Mouse (Mus musculus) heart, embryonic 14.5 days (tissue): ENCODE data around the gene Aar2. TPM values are rescaled to one million over a fixed set of nuclear protein-coding genes. Genes with fewer than 3 reads are reported as not detected.

ENCODE experiments used
- ATAC-seq: fragments of 200-750 bp; cut with Nextera tagmentation; 2 replicates; pipeline ENCODE4 v1.8.0; 2017; ENCODE audit warnings: low read depth, moderate TSS enrichment; ENCODE audit not compliant: insufficient number of reproducible peaks, insufficient read depth, low FRiP score
- H3K27ac ChIP-seq, 2 experiments: fragments of 200-500 bp in 1 of 2; fragments of 300-500 bp in 1 of 2; sonication (generic) in 1 of 2; replicated peaks in 1 of 2; 2 replicates each; pipeline ENCODE4 v1.5.1; 2012 to 2014; ENCODE audit warnings: low read depth in 2 of 2, low read length in 2 of 2, control low read depth in 1 of 2, mild to moderate bottlenecking in 1 of 2, mixed read lengths in 1 of 2; ENCODE audit not compliant: control insufficient read depth in 1 of 2, insufficient read depth in 1 of 2
- H3K27me3 ChIP-seq: fragments of 300-500 bp; sonication (generic); 2 replicates; pipeline ENCODE4 v1.6.1; 2014; ENCODE audit warnings: mild to moderate bottlenecking, low read length, control low read depth; ENCODE audit not compliant: control insufficient read depth, insufficient read depth
- H3K36me3 ChIP-seq: fragments of 300-500 bp; sonication (generic); 2 replicates; pipeline ENCODE4 v1.6.1; 2014; ENCODE audit warnings: mild to moderate bottlenecking, control low read depth, low read length, mixed read lengths; ENCODE audit not compliant: control insufficient read depth, insufficient read depth
- H3K4me1 ChIP-seq, 2 experiments: fragments of 200-500 bp in 1 of 2; fragments of 300-500 bp in 1 of 2; sonication (generic) in 1 of 2; 2 replicates each; pipeline ENCODE4 v1.6.1; 2012 to 2014; ENCODE audit warnings: low read length in 2 of 2, control low read depth in 1 of 2, mixed read lengths in 1 of 2; ENCODE audit not compliant: control insufficient read depth in 2 of 2, insufficient read depth in 2 of 2
- H3K4me2 ChIP-seq: fragments of 300-500 bp; sonication (generic); 2 replicates; pipeline ENCODE4 v1.6.1; 2014; ENCODE audit warnings: mild to moderate bottlenecking, low read length
- H3K4me3 ChIP-seq, 2 experiments: fragments of 200-500 bp in 1 of 2; fragments of 300-500 bp in 1 of 2; sonication (generic) in 1 of 2; 2 replicates each; pipeline ENCODE4 v1.5.1; 2012 to 2014; ENCODE audit warnings: low read length in 2 of 2, mild to moderate bottlenecking in 2 of 2, control low read depth in 1 of 2, low read depth in 1 of 2, moderate library complexity in 1 of 2; ENCODE audit not compliant: control insufficient read depth in 1 of 2, insufficient read depth in 1 of 2
- H3K9ac ChIP-seq: fragments of 300-500 bp; sonication (generic); 2 replicates; pipeline ENCODE4 v1.6.1; 2014; ENCODE audit warnings: mild to moderate bottlenecking, low read length
- H3K9me3 ChIP-seq: fragments of 300-500 bp; sonication (generic); 2 replicates; pipeline ENCODE4 v1.6.1; 2016; ENCODE audit warnings: low read length, control low read depth; ENCODE audit not compliant: control insufficient read depth
- WGBS: fragments of 180-500 bp; shearing (Covaris S2); extraction: QIAGEN DNeasy Blood & Tissue Kit; methylation state at CpG from one replicate; pipeline ENCODE4 v1.1.7; 2014; 5-methylcytosine and 5-hydroxymethylcytosine counted together
- polyA plus RNA-seq: library from polyadenylated mRNA; unstranded; fragments of >200 nt; fragmentation: Nextera tagmentation; extraction: Ambion mirVana; gene quantifications from 2 replicates; pipeline ENCODE4 v1.2.1, GENCODE M21; 2014

Gene Aar2
- 24.8 and 24.9 TPM in 2 replicates for polyA plus RNA-seq

DNA sequence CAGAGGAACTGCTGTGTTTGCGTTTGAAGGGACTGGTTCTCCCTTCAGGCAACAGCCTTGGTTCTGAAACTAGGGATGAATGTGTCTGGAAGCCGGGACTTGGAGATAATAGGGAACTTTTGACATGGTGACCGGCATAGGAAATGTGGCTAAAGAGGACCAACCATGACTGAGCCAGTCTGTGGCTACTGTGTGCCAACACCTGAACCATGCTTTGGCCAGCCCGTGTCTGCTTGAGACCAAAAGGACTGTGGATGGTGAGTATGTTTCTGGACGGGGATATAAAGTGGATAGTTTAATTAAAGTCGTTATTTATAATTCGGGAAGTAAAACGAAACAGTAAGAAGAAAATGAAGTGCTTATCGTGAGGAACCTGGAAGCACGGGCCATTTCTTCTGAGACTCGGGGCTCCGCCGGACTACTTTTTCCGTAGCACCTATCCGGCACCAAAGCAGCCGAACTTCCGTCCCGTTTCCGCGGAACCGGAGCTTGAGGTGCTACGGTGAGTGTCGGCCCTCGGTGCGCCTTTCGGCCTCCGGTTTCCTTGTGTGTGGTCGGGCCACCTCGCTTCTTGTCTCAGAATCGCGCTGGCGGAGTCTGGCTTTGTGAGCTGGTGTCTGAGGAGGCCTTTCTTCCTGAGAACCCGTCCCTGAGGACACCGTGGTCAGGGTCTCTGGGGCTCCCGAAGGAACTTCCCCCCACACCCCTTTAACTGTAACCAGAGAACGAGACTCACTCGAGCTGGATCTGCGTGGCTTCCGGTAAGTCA lies at the start of gene Aar2:
Gene Aar2 (plus strand): TSS at position 462 of the 769 bp plus-strand sequence.
- no peak for ATAC-seq

DNA sequence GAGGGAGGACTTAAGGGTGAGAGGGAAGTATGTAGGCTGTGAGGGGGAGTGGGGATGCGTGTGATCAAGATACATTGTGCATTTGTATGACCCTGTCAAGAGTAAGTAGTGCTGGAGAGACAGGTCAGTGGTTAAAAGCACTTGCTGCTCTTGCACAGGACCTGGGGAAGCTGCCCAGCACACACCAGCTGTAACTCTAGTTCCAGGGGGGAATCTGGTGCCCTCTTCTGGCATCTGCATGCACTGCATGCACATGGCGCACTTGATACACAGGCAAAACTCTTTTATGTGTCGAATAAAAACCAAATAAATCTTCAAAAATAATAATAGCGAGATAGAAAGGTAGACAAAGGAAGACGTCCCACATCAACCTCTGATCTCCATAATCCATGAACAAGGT lies 49.5 kb upstream of the Aar2 start:
- Histone ChIP-seq H3K9ac (no peak overlapping the region), H3K27ac (no peak overlapping the region), H3K4me3 (no peak overlapping the region), H3K4me1 (no peaks in the 10 kb centered on the region), H3K4me2 (no peak overlapping the region), H3K27me3 (no peaks in the 10 kb centered on the region), H3K36me3 (peaks cover 22% of the 10 kb centered on the region), H3K9me3 (no peaks in the 10 kb centered on the region)
- ATAC-seq, result no peak
- WGBS, result 40% methylated on average over 5 of the region's 5 CpGs

More for the DNA sequence above, at the start of gene Aar2:
- H3K4me3 ChIP-seq, result peak within 1 kb of the TSS; percentile 75 to 88
- peak within 1 kb of the TSS; percentile 89 for H3K9ac ChIP-seq
- no peaks in the 10 kb centered on the region for H3K9me3 ChIP-seq
- H3K27me3 ChIP-seq, result no peaks in the 10 kb centered on the region
- peaks cover 2 to 10% of the 10 kb centered on the region in 2 experiments; a peak in 3 of 4 replicates for H3K4me1 ChIP-seq
- peak within 1 kb of the TSS; percentile 57 to 63; a peak in 3 of 4 replicates for H3K27ac ChIP-seq
- H3K36me3 ChIP-seq, result peaks cover 18% of the 10 kb centered on the region
- 6% methylated on average over 39 of the region's 39 CpGs for WGBS
- peak within 1 kb of the TSS; percentile 75 for H3K4me2 ChIP-seq

DNA sequence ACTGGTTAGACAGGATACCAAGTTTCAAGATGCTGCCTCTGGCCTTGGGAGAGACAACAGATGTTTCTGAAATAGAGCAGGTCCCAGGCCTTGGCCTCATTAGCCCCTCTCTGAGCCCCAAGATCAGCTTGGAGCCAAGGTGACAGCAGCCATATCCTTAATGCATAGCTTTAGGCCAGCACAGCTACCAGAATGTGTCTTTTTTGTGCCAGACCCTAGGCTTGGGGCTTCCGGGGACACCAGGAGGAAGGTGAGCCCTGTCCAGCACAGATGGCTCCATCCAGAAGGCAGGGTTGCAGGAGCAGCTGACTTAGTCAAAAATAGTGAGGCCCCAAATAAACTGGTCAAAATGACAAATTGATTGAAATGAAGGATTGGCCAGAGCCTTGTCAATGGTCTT lies 46.4 kb upstream of the Aar2 start:
- no peaks in the 10 kb centered on the region for H3K27me3 ChIP-seq
- no peak overlapping the region for H3K4me3 ChIP-seq
- H3K9ac ChIP-seq, result no peak overlapping the region
- no peak overlapping the region for H3K27ac ChIP-seq
- no peak overlapping the region for H3K4me2 ChIP-seq
- ATAC-seq, result no peak
- no peaks in the 10 kb centered on the region for H3K4me1 ChIP-seq
- no peaks in the 10 kb centered on the region for H3K9me3 ChIP-seq
- WGBS, result 76% methylated on average over 1 of the region's 1 CpGs
- peaks cover 23% of the 10 kb centered on the region for H3K36me3 ChIP-seq

DNA sequence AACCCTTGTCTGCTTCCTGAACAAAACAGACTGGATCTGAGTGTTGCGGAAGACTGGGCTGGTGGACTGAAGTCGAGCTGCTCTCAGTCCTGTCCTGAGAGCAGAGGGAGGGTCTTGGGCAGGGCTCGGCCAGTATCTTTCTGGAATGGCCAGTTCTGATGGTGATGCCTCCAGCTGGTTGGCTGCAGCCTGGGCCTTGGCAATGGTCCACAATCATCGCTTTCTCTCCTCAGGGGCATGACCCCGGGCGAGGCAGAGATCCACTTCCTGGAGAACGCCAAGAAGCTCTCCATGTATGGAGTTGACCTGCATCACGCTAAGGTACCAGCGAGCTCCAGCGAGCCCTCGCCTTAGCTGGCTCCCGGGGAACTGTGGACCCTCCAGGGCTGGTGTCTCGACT lies 41.9 kb upstream of the Aar2 start:
- H3K4me1 ChIP-seq, result no peaks in the 10 kb centered on the region
- no peak overlapping the region for H3K9ac ChIP-seq
- no peaks in the 10 kb centered on the region for H3K27me3 ChIP-seq
- no peaks in the 10 kb centered on the region for H3K9me3 ChIP-seq
- no peak overlapping the region for H3K4me3 ChIP-seq
- 0 out of 2 replicates have a peak, but pooled peaks have one; percentile 18 for ATAC-seq
- H3K4me2 ChIP-seq, result no peak overlapping the region
- peaks cover 15% of the 10 kb centered on the region for H3K36me3 ChIP-seq
- WGBS, result 75% methylated on average over 13 of the region's 13 CpGs
- no peak overlapping the region for H3K27ac ChIP-seq

DNA sequence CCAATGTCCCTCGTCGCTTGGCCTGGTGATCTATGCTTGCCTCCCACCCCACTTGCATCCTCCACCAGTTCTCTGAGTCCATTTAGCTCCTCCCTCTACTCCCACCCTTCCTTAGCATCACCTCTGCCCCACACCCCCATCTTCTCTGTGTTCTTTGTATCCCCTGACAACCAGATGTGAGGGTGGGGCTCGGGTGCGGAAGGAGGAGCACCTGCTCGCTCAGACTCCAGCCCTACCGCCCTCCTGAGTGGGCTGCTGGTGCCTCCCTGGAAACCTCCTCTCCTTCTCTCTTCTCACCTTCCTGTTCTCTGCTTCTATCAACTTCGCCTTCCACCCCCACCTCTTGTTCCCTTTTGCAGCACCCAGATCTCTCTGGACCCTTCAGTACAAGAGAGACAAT lies 35.4 kb upstream of the Aar2 start:
- ATAC-seq, result no peak
- Histone ChIP-seq H3K9me3 (no peaks in the 10 kb centered on the region), H3K9ac (no peak overlapping the region), H3K27ac (no peak overlapping the region), H3K4me1 (no peaks in the 10 kb centered on the region), H3K4me2 (no peak overlapping the region), H3K27me3 (no peaks in the 10 kb centered on the region), H3K36me3 (peaks cover 13% of the 10 kb centered on the region), H3K4me3 (no peak overlapping the region)
- 81% methylated on average over 7 of the region's 7 CpGs for WGBS

DNA sequence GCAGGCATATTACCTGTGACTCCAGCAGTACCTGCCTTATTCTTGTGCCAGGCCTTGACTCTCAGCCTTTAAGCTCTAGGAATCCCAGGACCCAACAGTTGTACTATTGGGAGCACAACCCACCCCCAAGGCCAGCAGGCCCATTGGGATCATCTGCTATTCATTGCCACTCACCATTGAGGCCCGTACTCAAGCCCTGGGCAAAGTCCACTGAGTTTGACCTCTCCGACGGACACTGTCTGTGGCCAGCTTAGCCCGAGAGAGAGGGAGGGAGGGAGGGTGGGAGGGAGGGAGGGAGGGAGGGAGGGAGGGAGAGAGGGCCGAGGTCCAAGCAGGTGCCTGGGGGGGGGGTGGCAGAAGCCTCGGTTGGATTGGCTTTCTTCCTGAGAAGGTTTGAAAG lies 34.8 kb upstream of the Aar2 start:
- no peak overlapping the region for H3K4me3 ChIP-seq
- H3K4me1 ChIP-seq, result no peaks in the 10 kb centered on the region
- no peak overlapping the region for H3K9ac ChIP-seq
- WGBS, result 72% methylated on average over 5 of the region's 6 CpGs
- no peak for ATAC-seq
- no peaks in the 10 kb centered on the region for H3K27me3 ChIP-seq
- H3K4me2 ChIP-seq, result no peak overlapping the region
- H3K9me3 ChIP-seq, result no peaks in the 10 kb centered on the region
- no peak overlapping the region for H3K27ac ChIP-seq
- H3K36me3 ChIP-seq, result peaks cover 13% of the 10 kb centered on the region

DNA sequence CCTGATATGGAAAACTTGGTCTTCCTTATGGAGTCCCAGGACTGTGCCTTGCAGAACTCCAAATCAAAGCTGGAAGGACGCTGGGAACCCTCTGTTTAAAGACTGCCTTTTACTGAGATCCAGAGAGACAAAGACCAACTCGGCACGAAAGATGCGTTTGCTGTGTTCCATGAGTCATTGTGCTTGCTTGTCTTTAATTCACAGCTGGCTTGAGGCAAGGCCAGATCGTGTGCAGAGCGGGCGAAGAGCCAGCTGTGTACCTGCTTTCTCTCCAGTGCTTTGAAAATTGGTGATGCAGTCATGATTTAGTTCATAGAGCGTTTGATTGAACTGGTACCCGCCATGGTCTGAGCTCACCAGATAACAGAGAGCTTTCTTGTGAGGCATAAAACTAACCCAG lies 32.3 kb upstream of the Aar2 start:
- Histone ChIP-seq H3K4me3 (no peak overlapping the region), H3K4me2 (no peak overlapping the region), H3K27ac (no peak overlapping the region), H3K4me1 (no peaks in the 10 kb centered on the region), H3K27me3 (no peaks in the 10 kb centered on the region), H3K9ac (no peak overlapping the region), H3K36me3 (peaks cover 7% of the 10 kb centered on the region), H3K9me3 (no peaks in the 10 kb centered on the region)
- 83% methylated on average over 9 of the region's 9 CpGs for WGBS
- no peak for ATAC-seq
